Mouse (Mus musculus): ENCODE data around the gene Mthfd1l.
"Not testable (repeated sequence)": the region's sequence is repeated elsewhere in the genome, so short reads cannot be mapped to it uniquely, and the experiment has no call there.

Gene Mthfd1l

GRCm38 (mm10) chr10:4123280-4123945 lies 150.5 kb downstream of the Mthfd1l start:
- DNase-seq, result not testable (repeated sequence)

- no peak for DNase-seq
These were observed 151.2 kb downstream of the Mthfd1l start for GRCm38 (mm10) chr10:4124148-4124547.

GRCm38 (mm10) chr10:4125232-4125631 lies 152.3 kb downstream of the Mthfd1l start:
- DNase-seq, result no peak

GRCm38 (mm10) chr10:4126335-4127012 lies 153.6 kb downstream of the Mthfd1l start:
- DNase-seq, result no peak

- no peak for DNase-seq
These were observed 155.5 kb downstream of the Mthfd1l start for GRCm38 (mm10) chr10:4128411-4128810.

- DNase-seq, result peak in 1 of 2 experiments; percentile 23
These were observed 156.0 kb downstream of the Mthfd1l start for GRCm38 (mm10) chr10:4128915-4129314.

- no peak for DNase-seq
These were observed 156.5 kb downstream of the Mthfd1l start for GRCm38 (mm10) chr10:4129461-4129860.

- no peak for DNase-seq
These were observed 157.2 kb downstream of the Mthfd1l start for GRCm38 (mm10) chr10:4130034-4130607.

- DNase-seq, result no peak
These were observed 159.8 kb downstream of the Mthfd1l start for GRCm38 (mm10) chr10:4132735-4133134.

GRCm38 (mm10) chr10:4135100-4135764 lies 162.3 kb downstream of the Mthfd1l start:
- no peak for DNase-seq

- no peak for DNase-seq
These were observed 166.6 kb downstream of the Mthfd1l start for GRCm38 (mm10) chr10:4139531-4139930.

- DNase-seq, result no peak
These were observed 168.8 kb downstream of the Mthfd1l start for GRCm38 (mm10) chr10:4141689-4142088.

GRCm38 (mm10) chr10:4142816-4143215 lies 169.9 kb downstream of the Mthfd1l start:
- DNase-seq, result no peak

- DNase-seq, result no peak
These were observed 170.5 kb downstream of the Mthfd1l start for GRCm38 (mm10) chr10:4143381-4143780.

- DNase-seq, result no peak
These were observed 172.3 kb downstream of the Mthfd1l start for GRCm38 (mm10) chr10:4145080-4145807.

- DNase-seq, result no peak
These were observed 174.0 kb downstream of the Mthfd1l start for GRCm38 (mm10) chr10:4146947-4147346.

GRCm38 (mm10) chr10:4151159-4151558 lies 178.2 kb downstream of the Mthfd1l start:
- no peak for DNase-seq

GRCm38 (mm10) chr10:4151862-4152776 lies 179.2 kb downstream of the Mthfd1l start:
- peak in 1 of 2 experiments; percentile 50 for DNase-seq

- DNase-seq, result no peak
These were observed 180.1 kb downstream of the Mthfd1l start for GRCm38 (mm10) chr10:4153031-4153430.

- DNase-seq, result no peak
These were observed 181.1 kb downstream of the Mthfd1l start for GRCm38 (mm10) chr10:4154035-4154434.

- no peak for DNase-seq
These were observed 182.6 kb downstream of the Mthfd1l start for GRCm38 (mm10) chr10:4155521-4155920.

GRCm38 (mm10) chr10:4158533-4158932 lies 185.6 kb downstream of the Mthfd1l start:
- no peak for DNase-seq
